Mouse (Mus musculus): ENCODE results near the gene Pde10a. TPM values are rescaled to one million over a fixed set of nuclear protein-coding genes. Genes with fewer than 3 reads are reported as not detected.
"Not testable (repeated sequence)": the region's sequence is repeated elsewhere in the genome, so short reads cannot be mapped to it uniquely, and the experiment has no call there.

The Pde10a gene
- total RNA-seq, 2 experiments from 2014 or later: 84.9 to 106 TPM

- peak; percentile 19 for DNase-seq
- intact Hi-C loops (cut with DNase I): no loop called here
These were observed 114.7 kb downstream of the Pde10a start for GRCm38 (mm10) chr17:8639703-8640380.

DNA sequence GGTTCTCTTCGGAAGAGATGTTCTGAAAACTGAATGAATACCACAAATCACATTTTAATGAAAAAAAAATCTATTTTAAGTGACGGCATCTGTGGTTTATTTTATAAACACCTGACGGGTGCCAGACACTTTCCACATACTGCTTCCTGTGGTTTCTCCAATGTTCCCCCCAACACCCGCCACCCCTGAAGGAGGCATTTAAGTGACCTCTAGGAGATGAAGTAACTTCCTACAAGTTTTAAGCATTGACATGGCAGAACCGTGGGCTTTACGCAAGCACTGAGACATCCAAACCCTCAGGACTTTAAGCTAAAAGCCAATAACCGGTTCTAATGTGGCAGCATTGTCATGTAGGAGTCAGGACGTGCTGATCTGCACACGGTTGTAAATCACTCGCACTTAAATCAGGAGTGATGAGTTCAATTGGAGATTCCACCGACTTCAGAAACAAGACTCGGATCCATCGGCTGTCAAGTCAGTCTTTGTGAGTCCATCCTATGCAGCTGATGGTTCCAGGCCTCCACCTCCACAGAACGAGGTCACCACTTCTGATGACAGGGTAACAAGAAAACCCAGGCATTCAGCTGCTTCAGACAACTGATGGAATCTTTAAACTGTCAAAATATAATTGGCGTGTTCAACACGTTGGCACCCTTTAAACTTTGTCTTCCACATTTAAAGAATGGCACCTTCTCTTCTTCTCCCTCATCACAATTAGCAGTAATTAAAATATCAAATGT, 115.7 kb downstream of the Pde10a start:
- DNase-seq: no peak
- intact Hi-C loops (cut with DNase I): no loop called here

GRCm38 (mm10) chr17:8641491-8641890, 116.3 kb downstream of the Pde10a start:
- no peak for DNase-seq
- intact Hi-C loops (cut with DNase I): no loop called here

- intact Hi-C loops (cut with DNase I): no loop called here
- no peak for DNase-seq
These were observed 117.2 kb downstream of the Pde10a start for GRCm38 (mm10) chr17:8642356-8642755.

- no peak for DNase-seq
- intact Hi-C loops (cut with DNase I): no loop called here
These were observed 122.2 kb downstream of the Pde10a start for GRCm38 (mm10) chr17:8647372-8647871.

DNA sequence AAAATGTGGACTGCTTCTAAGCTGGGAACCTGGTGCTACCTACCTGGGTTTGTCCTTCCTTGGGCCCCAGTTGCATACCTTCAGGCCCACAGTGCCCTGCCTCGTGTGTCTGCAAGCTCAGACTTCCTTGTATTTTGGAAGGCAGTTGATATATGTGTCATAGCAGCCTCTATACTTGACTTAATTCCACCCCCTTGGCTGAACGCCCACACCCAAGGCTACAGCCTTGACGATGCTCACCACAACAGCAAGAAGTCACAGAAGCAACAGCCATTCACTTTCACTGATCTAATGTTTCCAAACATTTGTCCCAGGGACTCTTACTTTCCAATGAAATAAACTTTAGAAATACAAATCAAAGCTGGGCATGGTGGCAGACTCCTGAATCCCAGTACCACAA, 123.1 kb downstream of the Pde10a start:
- intact Hi-C loops (cut with DNase I): no loop called here
- DNase-seq: no peak

GRCm38 (mm10) chr17:8652681-8653262, 127.6 kb downstream of the Pde10a start:
- intact Hi-C loops (cut with DNase I): no loop called here
- no peak for DNase-seq

DNA sequence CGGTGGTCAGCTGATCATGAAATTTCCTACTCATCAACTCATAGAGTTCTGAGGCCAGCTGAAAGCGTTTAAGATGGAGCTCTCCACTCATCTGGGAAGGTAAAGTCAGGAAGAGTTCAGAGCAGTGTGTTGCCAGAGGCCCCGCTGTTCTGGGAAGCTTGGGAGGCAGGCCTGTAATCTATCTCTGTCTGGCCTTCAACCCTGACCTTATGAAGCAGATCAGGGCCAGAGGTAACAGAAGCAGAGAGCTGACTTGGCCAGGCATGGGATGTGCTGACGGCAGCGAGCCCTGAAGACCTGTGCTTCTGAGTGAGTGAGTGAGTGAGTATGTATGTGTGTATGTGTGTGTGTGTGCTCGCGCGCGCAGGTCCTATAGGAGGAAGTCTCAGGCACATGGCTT, 132.5 kb downstream of the Pde10a start:
- DNase-seq: no peak
- intact Hi-C loops (cut with DNase I): no loop called here

DNA sequence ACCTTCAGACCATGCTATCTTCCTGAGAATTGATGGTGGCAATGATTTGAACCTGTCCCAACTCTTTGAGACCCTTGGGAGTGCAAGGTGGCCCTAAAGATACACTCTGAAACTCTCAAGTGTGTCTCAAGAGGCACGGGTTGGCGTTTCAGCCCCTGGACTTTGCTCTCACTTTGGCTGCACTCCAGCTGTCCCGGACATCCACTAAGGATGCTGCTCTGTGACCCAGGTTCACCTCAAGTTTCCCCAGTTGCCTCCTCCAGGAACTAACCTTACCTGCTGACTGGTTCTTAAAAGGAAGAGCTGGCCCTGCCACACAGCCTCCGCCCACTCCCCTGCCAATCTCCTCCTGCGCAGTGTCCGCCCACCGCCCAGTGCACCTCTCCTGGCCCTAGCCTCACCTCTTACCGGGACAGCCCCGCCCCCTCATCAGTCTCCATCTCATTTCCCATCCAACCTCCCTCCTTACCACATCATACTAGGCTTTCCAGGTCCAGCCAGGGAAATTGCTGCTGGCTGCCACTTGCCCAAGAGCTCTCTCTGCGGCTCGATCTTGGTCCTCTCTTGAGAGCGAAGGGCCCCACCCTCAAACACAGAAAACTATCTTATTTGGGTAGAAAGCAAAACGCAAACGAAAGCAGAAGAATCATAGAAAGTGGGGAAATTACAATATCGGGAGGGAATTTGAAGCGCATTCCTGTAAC, 133.7 kb downstream of the Pde10a start:
- intact Hi-C loops (cut with DNase I): no loop called here
- DNase-seq: no peak

- no peak for DNase-seq
- intact Hi-C loops (cut with DNase I): no loop called here
These were observed 141.7 kb downstream of the Pde10a start for GRCm38 (mm10) chr17:8666912-8667311.

DNA sequence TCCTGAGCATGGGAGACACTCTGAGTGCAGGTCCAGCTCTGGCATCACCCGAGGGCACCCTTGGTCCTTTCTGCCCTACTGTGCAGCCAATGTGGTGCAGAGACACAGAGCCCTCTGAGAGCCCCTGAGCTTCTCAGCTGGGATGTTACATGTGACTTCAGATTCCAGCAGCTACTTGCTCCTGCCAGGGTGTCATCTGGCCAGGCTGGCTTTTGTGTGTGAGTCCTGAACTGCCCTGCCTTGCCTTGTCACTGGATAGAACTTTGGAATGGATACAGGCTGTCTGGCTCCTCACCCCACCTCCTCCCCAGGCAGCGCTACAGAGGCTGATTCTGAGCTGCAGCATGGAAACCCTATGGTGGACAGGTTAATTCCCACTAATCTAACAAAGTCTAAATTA, 149.5 kb downstream of the Pde10a start:
- intact Hi-C loops (cut with DNase I): no loop called here
- DNase-seq: no peak

DNA sequence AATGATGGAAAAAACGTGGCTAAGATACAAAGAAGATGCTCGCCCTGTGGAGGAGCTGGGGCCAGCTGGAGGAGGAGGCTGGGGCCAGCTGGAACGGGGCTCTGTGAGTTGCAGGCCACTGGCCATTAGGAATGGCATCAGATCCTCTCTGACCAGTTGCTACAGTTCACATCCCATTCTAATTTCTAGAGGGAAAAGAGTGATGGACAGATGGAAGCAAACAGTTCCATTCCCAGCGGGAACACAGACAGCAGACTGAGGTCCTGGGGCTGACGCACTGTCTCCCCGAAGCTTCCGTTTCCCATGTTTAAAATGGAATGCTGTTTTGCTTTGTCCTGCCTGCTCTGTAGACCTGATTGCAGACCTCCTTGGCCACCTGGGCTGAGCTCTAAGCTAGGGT, 161.2 kb downstream of the Pde10a start:
- DNase-seq: no peak
- intact Hi-C loops (cut with DNase I): no loop called here

DNA sequence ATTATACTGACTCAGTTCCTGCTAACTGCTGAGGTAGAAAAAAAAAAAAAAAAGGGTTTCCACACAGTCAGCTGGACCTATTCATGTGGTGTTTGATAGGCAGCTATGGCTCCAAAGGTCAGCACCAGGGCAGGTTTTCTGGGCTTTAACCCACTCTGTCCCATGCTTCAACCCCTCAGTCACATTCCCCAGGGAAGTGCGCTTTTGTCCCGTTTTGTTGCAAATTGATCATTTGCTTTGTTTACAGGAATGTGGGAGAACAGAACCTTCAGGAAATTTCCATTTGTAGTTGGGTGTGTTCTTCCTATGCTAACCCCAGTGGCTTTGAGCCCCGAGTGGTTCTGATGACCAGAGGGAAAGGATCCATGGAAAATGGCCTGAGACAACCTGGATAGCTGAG, 162.9 kb downstream of the Pde10a start:
- intact Hi-C loops (cut with DNase I): no loop called here
- no peak for DNase-seq

- intact Hi-C loops (cut with DNase I): no loop called here
- no peak for DNase-seq
These were observed 173.1 kb downstream of the Pde10a start for GRCm38 (mm10) chr17:8698265-8698664.

DNA sequence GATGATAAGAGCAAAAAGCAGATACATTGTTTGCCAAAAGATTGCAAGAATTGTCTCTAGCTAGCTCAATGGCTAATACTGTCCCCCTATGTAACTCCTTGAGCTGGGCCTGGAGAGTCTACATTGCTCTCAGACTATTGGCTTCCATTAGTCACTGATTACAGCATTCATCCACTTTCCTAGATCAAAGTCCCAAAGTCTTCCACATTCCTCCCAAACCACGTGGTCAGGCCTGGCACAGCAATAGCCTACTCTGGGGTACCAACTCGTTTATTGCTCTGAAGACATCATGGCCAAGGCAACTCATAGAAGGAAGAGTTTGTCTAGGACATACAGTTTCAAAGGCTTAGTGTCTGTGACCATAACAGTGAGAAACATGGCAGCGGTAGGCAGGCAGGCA, 173.6 kb downstream of the Pde10a start:
- intact Hi-C loops (cut with DNase I): no loop called here
- no peak for DNase-seq

DNA sequence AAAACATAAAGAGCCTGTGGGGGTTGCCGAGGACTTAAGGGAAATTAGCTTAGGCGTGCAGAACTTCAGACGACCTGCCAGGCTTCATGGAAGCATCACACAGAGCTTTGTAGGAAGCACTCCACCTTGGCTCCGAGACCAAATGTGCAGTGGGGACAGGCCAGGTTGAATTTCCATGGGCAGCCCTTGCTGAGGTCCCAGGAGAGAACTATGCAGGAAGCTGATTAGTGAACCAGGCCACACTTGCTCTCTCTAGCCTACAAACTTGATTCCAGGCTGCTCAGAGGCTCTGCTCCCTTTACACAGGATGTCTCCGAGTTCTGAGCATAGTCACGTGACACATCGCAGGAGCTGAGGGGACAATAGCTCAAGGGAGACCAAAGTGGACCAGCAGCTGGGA, 175.9 kb downstream of the Pde10a start:
- intact Hi-C loops (cut with DNase I): no loop called here
- DNase-seq: no peak

DNA sequence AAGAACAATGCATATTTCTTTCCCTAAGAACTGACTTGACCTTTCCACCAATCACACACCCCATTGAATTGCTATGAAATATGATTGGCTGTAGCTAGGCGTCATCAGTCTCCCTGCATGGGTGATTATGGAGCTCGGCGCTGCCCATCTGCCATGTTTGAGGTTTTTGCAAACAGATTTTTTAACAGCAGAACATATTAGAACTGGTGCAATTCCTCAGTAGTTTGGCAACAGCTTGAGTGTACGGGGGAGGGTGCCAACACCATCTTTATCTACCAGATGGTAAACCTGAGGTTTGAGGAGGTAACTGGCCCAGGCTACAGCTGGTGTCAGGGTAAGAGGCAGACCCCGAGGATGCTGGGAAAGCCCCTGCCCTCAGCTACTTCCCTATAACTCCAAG, 177.3 kb downstream of the Pde10a start:
- intact Hi-C loops (cut with DNase I): no loop called here
- DNase-seq: peak; percentile 73

DNA sequence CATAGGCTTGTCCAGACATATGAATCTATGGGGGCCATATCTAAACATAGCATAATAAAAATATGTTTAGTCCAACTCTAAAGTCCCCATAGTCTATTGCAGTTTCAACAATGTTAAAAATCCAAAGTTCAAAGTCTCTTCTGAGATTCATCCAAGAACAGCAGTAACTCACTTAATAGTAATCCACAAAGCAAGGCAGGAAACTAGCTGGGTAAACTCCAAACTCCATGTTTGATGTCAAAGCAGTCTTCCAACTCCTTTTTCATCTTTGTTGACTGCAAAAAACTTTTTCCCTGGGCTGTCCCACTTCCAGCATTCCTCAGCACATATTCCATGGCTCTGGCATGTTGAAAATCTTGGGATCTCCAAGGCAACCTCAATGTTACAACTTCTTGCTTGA, 182.8 kb downstream of the Pde10a start:
- no peak for DNase-seq
- intact Hi-C loops (cut with DNase I): no loop called here

- intact Hi-C loops (cut with DNase I); DNase-seq: not testable (repeated sequence)
These were observed 187.6 kb downstream of the Pde10a start for GRCm38 (mm10) chr17:8712734-8713133.

- intact Hi-C loops (cut with DNase I): no loop called here
- DNase-seq: no peak
These were observed 195.8 kb downstream of the Pde10a start for GRCm38 (mm10) chr17:8720961-8721360.

GRCm38 (mm10) chr17:8724464-8724974, 199.3 kb downstream of the Pde10a start:
- DNase-seq: no peak
- intact Hi-C loops (cut with DNase I): no loop called here
